Mouse (Mus musculus): Measurements from ENCODE around the gene Phf2. TPM values are rescaled to one million over a fixed set of nuclear protein-coding genes. Genes with fewer than 3 reads are reported as not detected.

The Phf2 gene
- polyA plus RNA-seq, 1 experiment from 2014 or later: 8.3 TPM

GRCm38 (mm10) chr13:48756769-48757168, 114.2 kb downstream of the Phf2 start:
- peaks cover 3% of the 10 kb centered on the region; the same call in 1 of the 2 replicates for H3K27me3 ChIP-seq (replicated peaks; ENCODE audit: control insufficient read depth, insufficient read depth, low read length)
- no peak overlapping the region for H3K4me2 ChIP-seq
- no peak overlapping the region for H3K27ac ChIP-seq (ENCODE audit: low read depth, low read length)
- no peak for DNase-seq (ENCODE audit: low spot score)
- no peak for ATAC-seq (replicated peaks; ENCODE audit: low FRiP score)
- no peaks in the 10 kb centered on the region for H3K9me3 ChIP-seq (ENCODE audit: control insufficient read depth, low read length)
- H3K4me3 ChIP-seq (ENCODE audit: low read depth, low read length): no peak overlapping the region
- 48% methylated on average over 15 of the region's 15 CpGs for WGBS
- no peaks in the 10 kb centered on the region; the same call in 1 of the 2 replicates for H3K4me1 ChIP-seq (replicated peaks; ENCODE audit: control insufficient read depth, insufficient read depth, low read length)
- H3K9ac ChIP-seq (ENCODE audit: low read depth, low read length): no peak overlapping the region
- H3K36me3 ChIP-seq (ENCODE audit: control insufficient read depth, insufficient read depth, low read length): no peaks in the 10 kb centered on the region

Other genes starting within 250 kb of the Phf2 start
- gene Ptpdc1, start 245.5 kb downstream of the Phf2 start, polyA plus RNA-seq (2014; fragmentation: Nextera tagmentation; extraction: Ambion mirVana): 3.4 and 3.8 TPM in 2 replicates
- 21.2 and 22.3 TPM in 2 replicates for gene Barx1, start 208.1 kb downstream of the Phf2 start, polyA plus RNA-seq (2014; fragmentation: Nextera tagmentation; extraction: Ambion mirVana)
- gene Fam120a, start 96.9 kb upstream of the Phf2 start, polyA plus RNA-seq (2014; fragmentation: Nextera tagmentation; extraction: Ambion mirVana): 33.1 and 38.0 TPM in 2 replicates

All from liver, embryonic 11.5 days (tissue).